Mouse (Mus musculus) ES-Bruce4 (cell line): ENCODE measurements around the gene D630023F18Rik.

Experiments used
- CTCF ChIP-seq: IDR thresholded peaks from one replicate; pipeline ENCODE4 v1.8.1; 2011; ENCODE audit warnings: low read depth, low read length
- POLR2A ChIP-seq: IDR thresholded peaks from one replicate; pipeline ENCODE4 v1.8.1; 2011; ENCODE audit warnings: low read length; ENCODE audit not compliant: insufficient read depth

DNA sequence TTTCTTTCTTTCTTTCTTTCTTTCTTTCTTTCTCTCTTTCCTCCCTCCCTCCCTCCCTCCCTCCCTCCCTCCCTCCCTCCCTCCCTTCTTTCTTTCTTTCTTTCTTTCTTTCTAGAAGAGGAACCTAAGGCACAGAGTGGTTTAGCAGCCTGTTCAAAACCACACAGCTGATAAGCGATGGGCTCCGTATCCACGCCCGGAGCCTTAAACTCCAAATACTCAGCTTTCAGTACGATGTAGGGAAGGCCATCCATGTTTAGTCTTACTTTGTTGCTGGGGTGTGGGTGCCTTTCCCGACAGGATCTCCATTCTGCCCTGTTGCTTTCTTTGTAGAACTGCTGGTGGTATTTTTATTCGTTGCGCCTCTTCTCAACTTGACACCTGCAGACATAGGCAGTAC, 13.8 kb downstream of the D630023F18Rik start:
- TF ChIP-seq POLR2A = no peak
- TF ChIP-seq CTCF = no peak
